Mouse (Mus musculus) hindbrain, postnatal 0 days (tissue): ENCODE measurements around the gene Dydc2. TPM values are rescaled to one million over a fixed set of nuclear protein-coding genes. Genes with fewer than 3 reads are reported as not detected.

Experiments
- ATAC-seq: fragments of 200-750 bp; cut with Nextera tagmentation; 2 replicates; pipeline ENCODE4 v1.8.0; 2017; ENCODE audit warnings: mild to moderate bottlenecking, moderate TSS enrichment, moderate library complexity
- DNase-seq: peaks from one replicate; pipeline ENCODE4 v3.0.0-alpha.2; 2015; ENCODE audit warnings: low spot score
- H3K27ac ChIP-seq: fragments of 300-500 bp; sonication (generic); 2 replicates; pipeline ENCODE4 v1.5.1; 2014; ENCODE audit warnings: mild to moderate bottlenecking
- H3K27me3 ChIP-seq: fragments of 300-500 bp; sonication (generic); 2 replicates; pipeline ENCODE4 v1.6.1; 2014; ENCODE audit warnings: low read length, mixed read lengths; ENCODE audit not compliant: insufficient read depth
- H3K36me3 ChIP-seq: fragments of 300-500 bp; sonication (generic); 2 replicates; pipeline ENCODE4 v1.6.1; 2014; ENCODE audit warnings: low read length, mixed read lengths; ENCODE audit not compliant: insufficient read depth
- H3K4me1 ChIP-seq: fragments of 300-500 bp; sonication (generic); 2 replicates; pipeline ENCODE4 v1.6.1; 2014; ENCODE audit warnings: antibody characterized with exemption, low read length, mixed read lengths; ENCODE audit not compliant: insufficient read depth
- H3K4me2 ChIP-seq: fragments of 300-500 bp; sonication (generic); 2 replicates; pipeline ENCODE4 v1.6.1; 2014; ENCODE audit warnings: low read depth, mild to moderate bottlenecking, low read length, moderate library complexity, mixed read lengths
- H3K4me3 ChIP-seq: fragments of 300-500 bp; sonication (generic); 2 replicates; pipeline ENCODE4 v1.5.1; 2014; ENCODE audit warnings: low read length
- H3K9ac ChIP-seq: fragments of 300-500 bp; sonication (generic); replicated peaks from 2 replicates; pipeline ENCODE4 v1.6.1; 2014; ENCODE audit warnings: mild to moderate bottlenecking, low read length, moderate library complexity, mixed read lengths
- H3K9me3 ChIP-seq: fragments of 300-500 bp; sonication (generic); 2 replicates; pipeline ENCODE4 v1.6.1; 2016; ENCODE audit warnings: low read length, mixed read lengths
- CTCF ChIP-seq: IDR thresholded peaks from 2 replicates; pipeline ENCODE4 v1.5.1; 2016; ENCODE audit warnings: antibody characterized with exemption, control low read depth, low read depth
- WGBS: fragments of 180-500 bp; shearing (Covaris S2); extraction: QIAGEN DNeasy Blood & Tissue Kit; methylation state at CpG from one replicate; pipeline ENCODE4 v1.1.7; 2014; 5-methylcytosine and 5-hydroxymethylcytosine counted together
- polyA plus RNA-seq: library from polyadenylated mRNA; unstranded; fragments of >200 nt; fragmentation: Nextera tagmentation; extraction: Ambion mirVana; gene quantifications from 2 replicates; pipeline ENCODE4 v1.2.1, GENCODE M21; 2015
- total RNA-seq: library from RNA; depleted of rRNA; stranded (reverse); fragments of >200 nt; gene quantifications from 2 replicates; pipeline ENCODE4 v1.2.3, GENCODE M21; 2014; rRNA removed

Gene Dydc2
- not detected in 2 replicates for total RNA-seq
- 0.96 and 1.6 TPM in 2 replicates for polyA plus RNA-seq

- no peaks in the 10 kb centered on the region for H3K9me3 ChIP-seq
- DNase-seq: no peak
- H3K4me1 ChIP-seq: no peaks in the 10 kb centered on the region
- no peak for TF ChIP-seq CTCF
- ATAC-seq: no peak
- no peak within 1 kb of the TSS for H3K9ac ChIP-seq
- H3K36me3 ChIP-seq: no peaks in the 10 kb centered on the region
- no peak within 1 kb of the TSS for H3K4me3 ChIP-seq
- H3K4me2 ChIP-seq: no peak within 1 kb of the TSS
- H3K27ac ChIP-seq: no peak within 1 kb of the TSS
- H3K27me3 ChIP-seq: no peaks in the 10 kb centered on the region
These were observed at the start of gene Dydc2 for GRCm38 (mm10) chr14:41069108-41069507. Gene Dydc2, minus strand, starts transcription at chr14:41069208.

- Histone ChIP-seq H3K27me3 (no peaks in the 10 kb centered on the region), H3K4me2 (no peak overlapping the region), H3K9me3 (no peaks in the 10 kb centered on the region), H3K36me3 (no peaks in the 10 kb centered on the region), H3K27ac (no peak overlapping the region), H3K4me1 (no peaks in the 10 kb centered on the region), H3K9ac (no peak overlapping the region), H3K4me3 (no peak overlapping the region)
- TF ChIP-seq CTCF: no peak
- 84% methylated on average over 3 of the region's 3 CpGs for WGBS
- ATAC-seq (no peak), DNase-seq (no peak)
These were observed 47.3 kb upstream of the Dydc2 start for GRCm38 (mm10) chr14:41116271-41116670.

GRCm38 (mm10) chr14:41112944-41113343 is 43.9 kb upstream of the Dydc2 start:
- ATAC-seq: no peak
- 75% methylated on average over 4 of the region's 4 CpGs for WGBS
- no peak overlapping the region for H3K4me2 ChIP-seq

GRCm38 (mm10) chr14:41111031-41111668 is 42.1 kb upstream of the Dydc2 start:
- Histone ChIP-seq H3K4me2 (no peak overlapping the region), H3K9ac (no peak overlapping the region), H3K36me3 (no peaks in the 10 kb centered on the region), H3K4me1 (no peaks in the 10 kb centered on the region), H3K4me3 (no peak overlapping the region), H3K27ac (no peak overlapping the region), H3K27me3 (no peaks in the 10 kb centered on the region), H3K9me3 (no peaks in the 10 kb centered on the region)
- no peak for ATAC-seq
- TF ChIP-seq CTCF: no peak
- WGBS: 92% methylated on average over 7 of the region's 7 CpGs
- no peak for DNase-seq

More at GRCm38 (mm10) chr14:41112944-41113343, 43.9 kb upstream of the Dydc2 start:
- DNase-seq: no peak
- Histone ChIP-seq H3K9me3 (no peaks in the 10 kb centered on the region), H3K27me3 (no peaks in the 10 kb centered on the region), H3K9ac (no peak overlapping the region), H3K4me3 (no peak overlapping the region), H3K27ac (no peak overlapping the region), H3K4me1 (no peaks in the 10 kb centered on the region), H3K36me3 (no peaks in the 10 kb centered on the region)
- no peak for TF ChIP-seq CTCF

- no peaks in the 10 kb centered on the region for H3K9me3 ChIP-seq
- H3K27me3 ChIP-seq: no peaks in the 10 kb centered on the region
- 84% methylated on average over 10 of the region's 10 CpGs for WGBS
- ATAC-seq: no peak
- no peak for DNase-seq
- no peak within 1 kb of the TSS for H3K4me2 ChIP-seq
- no peaks in the 10 kb centered on the region for H3K4me1 ChIP-seq
- no peak for TF ChIP-seq CTCF
- H3K4me3 ChIP-seq: no peak within 1 kb of the TSS
- no peak within 1 kb of the TSS for H3K27ac ChIP-seq
- H3K9ac ChIP-seq: no peak within 1 kb of the TSS
- H3K36me3 ChIP-seq: no peaks in the 10 kb centered on the region
These were observed 35.9 kb upstream of the Dydc2 start, which contains the start of gene Mat1a for GRCm38 (mm10) chr14:41104853-41105444. Gene Mat1a, plus strand, starts transcription at chr14:41105035.

GRCm38 (mm10) chr14:41102269-41102668 is 33.3 kb upstream of the Dydc2 start:
- Histone ChIP-seq H3K9me3 (no peaks in the 10 kb centered on the region), H3K36me3 (no peaks in the 10 kb centered on the region), H3K9ac (no peak overlapping the region), H3K27ac (no peak overlapping the region), H3K4me1 (no peaks in the 10 kb centered on the region), H3K4me2 (no peak overlapping the region), H3K4me3 (no peak overlapping the region), H3K27me3 (no peaks in the 10 kb centered on the region)
- WGBS: 83% methylated on average over 2 of the region's 2 CpGs
- ATAC-seq: no peak
- no peak for TF ChIP-seq CTCF
- DNase-seq: no peak

GRCm38 (mm10) chr14:41101242-41101641 is 32.2 kb upstream of the Dydc2 start:
- no peak for ATAC-seq
- Histone ChIP-seq H3K27ac (no peak overlapping the region), H3K9me3 (no peaks in the 10 kb centered on the region), H3K4me1 (no peaks in the 10 kb centered on the region), H3K27me3 (no peaks in the 10 kb centered on the region), H3K4me3 (no peak overlapping the region), H3K36me3 (no peaks in the 10 kb centered on the region), H3K4me2 (no peak overlapping the region), H3K9ac (no peak overlapping the region)
- DNase-seq: no peak
- 85% methylated on average over 5 of the region's 5 CpGs for WGBS
- TF ChIP-seq CTCF: no peak
